Mouse (Mus musculus): ENCODE results near the gene Nthl1. TPM values are rescaled to one million over a fixed set of nuclear protein-coding genes. Genes with fewer than 3 reads are reported as not detected.
A peak's percentile ranks its signal among the peaks of the same experiment; 100 is the strongest.

Nthl1 gene
- 5.0 and 5.5 TPM in 2 replicates for polyA plus RNA-seq (2015; fragmentation: Nextera tagmentation; extraction: Ambion mirVana)

GRCm38 (mm10) chr17:24632167-24632812, at the start of gene Nthl1, which contains the start of gene Tsc2:
Gene Nthl1 (plus strand): TSS chr17:24632680.
Gene Tsc2 (minus strand): TSS chr17:24632630.
- no peaks in the 10 kb centered on the region for H3K4me1 ChIP-seq (replicated peaks; ENCODE audit: control insufficient read depth, insufficient read depth, low read length)
- peak within 1 kb of the TSS; percentile 80 for H3K9ac ChIP-seq (ENCODE audit: low read depth, low read length)
- peaks cover 35% of the 10 kb centered on the region; the same call in 1 of the 2 replicates for H3K36me3 ChIP-seq (ENCODE audit: control insufficient read depth, insufficient read depth)
- peak; percentile 72 for ATAC-seq
- peak within 1 kb of the TSS; percentile 65 for H3K4me3 ChIP-seq (ENCODE audit: low read depth, low read length)
- TF ChIP-seq CTCF (IDR thresholded peaks at IDR 0.05; ENCODE audit: low read depth) = no peak
- 1% methylated on average over 51 of the region's 51 CpGs for WGBS
- peak within 1 kb of the TSS; percentile 66 for H3K27ac ChIP-seq (ENCODE audit: low read depth, low read length)
- no peaks in the 10 kb centered on the region for H3K9me3 ChIP-seq (ENCODE audit: control insufficient read depth)
- peak within 1 kb of the TSS; percentile 83 for H3K4me2 ChIP-seq (replicated peaks; ENCODE audit: low read depth)
- no peaks in the 10 kb centered on the region for H3K27me3 ChIP-seq (replicated peaks; ENCODE audit: control insufficient read depth, insufficient read depth, low read length)

GRCm38 (mm10) chr17:24583599-24584460, 48.6 kb upstream of the Nthl1 start:
- Histone ChIP-seq H3K36me3 (ENCODE audit: control insufficient read depth, insufficient read depth) (peaks cover 73% of the 10 kb centered on the region), H3K9ac (ENCODE audit: low read depth, low read length) (no peak overlapping the region), H3K9me3 (ENCODE audit: control insufficient read depth) (no peaks in the 10 kb centered on the region), H3K27me3 (replicated peaks; ENCODE audit: control insufficient read depth, insufficient read depth, low read length) (no peaks in the 10 kb centered on the region), H3K4me2 (replicated peaks; ENCODE audit: low read depth) (no peak overlapping the region), H3K27ac (ENCODE audit: low read depth, low read length) (no peak overlapping the region), H3K4me1 (replicated peaks; ENCODE audit: control insufficient read depth, insufficient read depth, low read length) (no peaks in the 10 kb centered on the region), H3K4me3 (ENCODE audit: low read depth, low read length) (no peak overlapping the region)
- 75% methylated on average over 5 of the region's 5 CpGs for WGBS
- no peak for TF ChIP-seq CTCF (IDR thresholded peaks at IDR 0.05; ENCODE audit: low read depth)
- no peak for ATAC-seq

- no peak for ATAC-seq
- H3K9me3 ChIP-seq (ENCODE audit: control insufficient read depth) = no peaks in the 10 kb centered on the region
- no peak overlapping the region for H3K4me2 ChIP-seq (replicated peaks; ENCODE audit: low read depth)
- peaks cover 71% of the 10 kb centered on the region for H3K36me3 ChIP-seq (ENCODE audit: control insufficient read depth, insufficient read depth)
- H3K9ac ChIP-seq (ENCODE audit: low read depth, low read length) = no peak overlapping the region
- no peaks in the 10 kb centered on the region for H3K4me1 ChIP-seq (replicated peaks; ENCODE audit: control insufficient read depth, insufficient read depth, low read length)
- no peak for TF ChIP-seq CTCF (IDR thresholded peaks at IDR 0.05; ENCODE audit: low read depth)
- no peaks in the 10 kb centered on the region for H3K27me3 ChIP-seq (replicated peaks; ENCODE audit: control insufficient read depth, insufficient read depth, low read length)
- no peak overlapping the region for H3K4me3 ChIP-seq (ENCODE audit: low read depth, low read length)
- 71% methylated on average over 3 of the region's 3 CpGs for WGBS
- H3K27ac ChIP-seq (ENCODE audit: low read depth, low read length) = no peak overlapping the region
Observed at GRCm38 (mm10) chr17:24584520-24584919, 48.0 kb upstream of the Nthl1 start.

GRCm38 (mm10) chr17:24586532-24586931, 45.9 kb upstream of the Nthl1 start:
- Histone ChIP-seq H3K9me3 (ENCODE audit: control insufficient read depth) (no peaks in the 10 kb centered on the region), H3K4me2 (replicated peaks; ENCODE audit: low read depth) (no peak overlapping the region), H3K27me3 (replicated peaks; ENCODE audit: control insufficient read depth, insufficient read depth, low read length) (no peaks in the 10 kb centered on the region), H3K27ac (ENCODE audit: low read depth, low read length) (no peak overlapping the region), H3K36me3 (ENCODE audit: control insufficient read depth, insufficient read depth) (peaks cover 66% of the 10 kb centered on the region), H3K4me3 (ENCODE audit: low read depth, low read length) (no peak overlapping the region), H3K4me1 (replicated peaks; ENCODE audit: control insufficient read depth, insufficient read depth, low read length) (no peaks in the 10 kb centered on the region), H3K9ac (ENCODE audit: low read depth, low read length) (no peak overlapping the region)
- ATAC-seq = no peak
- WGBS = 88% methylated on average over 4 of the region's 4 CpGs
- TF ChIP-seq CTCF (IDR thresholded peaks at IDR 0.05; ENCODE audit: low read depth) = no peak

- H3K36me3 ChIP-seq (ENCODE audit: control insufficient read depth, insufficient read depth) = peaks cover 77% of the 10 kb centered on the region
- H3K27ac ChIP-seq (ENCODE audit: low read depth, low read length) = no peak overlapping the region
- H3K9ac ChIP-seq (ENCODE audit: low read depth, low read length) = no peak overlapping the region
- H3K9me3 ChIP-seq (ENCODE audit: control insufficient read depth) = no peaks in the 10 kb centered on the region
- ATAC-seq = no peak
- no peak overlapping the region for H3K4me2 ChIP-seq (replicated peaks; ENCODE audit: low read depth)
- 86% methylated on average over 3 of the region's 3 CpGs for WGBS
- no peak for TF ChIP-seq CTCF (IDR thresholded peaks at IDR 0.05; ENCODE audit: low read depth)
- H3K27me3 ChIP-seq (replicated peaks; ENCODE audit: control insufficient read depth, insufficient read depth, low read length) = no peaks in the 10 kb centered on the region
- H3K4me1 ChIP-seq (replicated peaks; ENCODE audit: control insufficient read depth, insufficient read depth, low read length) = no peaks in the 10 kb centered on the region
- H3K4me3 ChIP-seq (ENCODE audit: low read depth, low read length) = no peak overlapping the region
Observed at GRCm38 (mm10) chr17:24590943-24591342, 41.5 kb upstream of the Nthl1 start.

GRCm38 (mm10) chr17:24591695-24592094, 40.8 kb upstream of the Nthl1 start:
- TF ChIP-seq CTCF (IDR thresholded peaks at IDR 0.05; ENCODE audit: low read depth) = no peak
- no peak overlapping the region for H3K4me3 ChIP-seq (ENCODE audit: low read depth, low read length)
- H3K36me3 ChIP-seq (ENCODE audit: control insufficient read depth, insufficient read depth) = peaks cover 79% of the 10 kb centered on the region
- H3K9me3 ChIP-seq (ENCODE audit: control insufficient read depth) = no peaks in the 10 kb centered on the region
- no peak overlapping the region for H3K27ac ChIP-seq (ENCODE audit: low read depth, low read length)
- 93% methylated on average over 5 of the region's 5 CpGs for WGBS
- H3K4me2 ChIP-seq (replicated peaks; ENCODE audit: low read depth) = no peak overlapping the region
- H3K27me3 ChIP-seq (replicated peaks; ENCODE audit: control insufficient read depth, insufficient read depth, low read length) = no peaks in the 10 kb centered on the region
- no peaks in the 10 kb centered on the region for H3K4me1 ChIP-seq (replicated peaks; ENCODE audit: control insufficient read depth, insufficient read depth, low read length)
- H3K9ac ChIP-seq (ENCODE audit: low read depth, low read length) = no peak overlapping the region
- ATAC-seq = no peak

Measured in intestine, postnatal 0 days (tissue).